ENCODE assay signal across 8 mouse cellular contexts in genomic region chrX:106187737-106188136, GRCm38 (mm10). TPM values are rescaled to one million over a fixed set of nuclear protein-coding genes. Genes with fewer than 3 reads are reported as not detected.
A peak's percentile ranks its signal among the peaks of the same experiment; 100 is the strongest.
DNase-seq lines count a peak whose midpoint lies in the region; ATAC-seq and TF ChIP-seq lines count a peak whose summit lies in the region.

No protein-coding gene starts in this region.

- H3K4me2 ChIP-seq in neural tube, embryonic 15.5 days: peak overlapping the region; percentile 64

- no peak for TF ChIP-seq POLR2A in ES-Bruce4 (IDR thresholded peaks at IDR 0.05; ENCODE audit: insufficient read depth, low read length)
- TF ChIP-seq POLR2A in cerebellum, adult 2 months (IDR thresholded peaks at IDR 0.05; ENCODE audit: borderline replicate concordance, insufficient read depth, low read length): no peak
- TF ChIP-seq POLR2A in lung, adult 2 months (IDR thresholded peaks at IDR 0.05; ENCODE audit: borderline replicate concordance, extremely low read depth, low read depth, low read length): no peak

- no peak for ATAC-seq in neural tube, embryonic 15.5 days (ENCODE audit: low FRiP score)

- no peak for TF ChIP-seq EP300 in ES-Bruce4 (IDR thresholded peaks at IDR 0.05; ENCODE audit: insufficient read depth, low read depth, low read length)

- H3K27me3 ChIP-seq in ES-Bruce4 (ENCODE audit: control insufficient read depth, insufficient read depth, low read length, poor library complexity, severe bottlenecking): no peaks in the 10 kb centered on the region
- H3K27me3 ChIP-seq in cerebellum, adult 2 months (ENCODE audit: control insufficient read depth, insufficient read depth, low read length): no peaks in the 10 kb centered on the region
- H3K27me3 ChIP-seq in neural tube, embryonic 15.5 days (replicated peaks): no peaks in the 10 kb centered on the region

- WGBS in cerebellum, adult 2 months: 5% methylated on average over 12 of the region's 12 CpGs
- 30% methylated on average over 12 of the region's 12 CpGs for whole genome bisulfite sequencing in lung, adult 2 months
- 14% methylated on average over 12 of the region's 12 CpGs for WGBS in neural tube, embryonic 15.5 days

- no peaks in the 10 kb centered on the region for H3K9me3 ChIP-seq in ES-Bruce4 (replicated peaks; ENCODE audit: control insufficient read depth, insufficient read depth, low read length, poor library complexity, severe bottlenecking)
- no peaks in the 10 kb centered on the region for H3K9me3 ChIP-seq in neural tube, embryonic 15.5 days (replicated peaks)

- peak overlapping the region; percentile 66 for H3K9ac ChIP-seq in ES-Bruce4 (ENCODE audit: low read depth, poor library complexity, severe bottlenecking)
- H3K9ac ChIP-seq in neural tube, embryonic 15.5 days (replicated peaks): peak overlapping the region; percentile 51

- peaks cover 24% of the 10 kb centered on the region for H3K36me3 ChIP-seq in ES-Bruce4 (ENCODE audit: control insufficient read depth, insufficient read depth, low read length, poor library complexity, severe bottlenecking)
- no peaks in the 10 kb centered on the region for H3K36me3 ChIP-seq in neural tube, embryonic 15.5 days

- peak overlapping the region; percentile 97 for H3K4me3 ChIP-seq in ES-Bruce4 (ENCODE audit: low read depth, low read length)
- peak overlapping the region; percentile 97 for H3K4me3 ChIP-seq in cerebellum, adult 2 months (replicated peaks; ENCODE audit: insufficient read depth, low read depth, low read length)
- peak overlapping the region; percentile 77 for H3K4me3 ChIP-seq in lung, adult 2 months (replicated peaks; ENCODE audit: extremely low read depth, low read depth, low read length)
- peak overlapping the region; percentile 50 for H3K4me3 ChIP-seq in neural tube, embryonic 15.5 days (replicated peaks)

- peak; percentile 67 for DNase-seq in 3134 (ENCODE audit: extremely low read depth, insufficient read length, low spot score)
- peak; percentile 36 to 40 for DNase-seq in cerebellum, adult 2 months
- DNase-seq in gastrocnemius, adult 8-10 months (ENCODE audit: low spot score in 2 of 2): peak; percentile 7 to 43
- peak; percentile 53 for DNase-seq in kidney, adult 18-20 months
- peak; percentile 14 for DNase-seq in lung, adult 2 months
- DNase-seq in layer of hippocampus, adult 11-12 months (ENCODE audit: low spot score): no peak

- no peak for TF ChIP-seq CTCF in ES-Bruce4 (IDR thresholded peaks at IDR 0.05; ENCODE audit: low read depth, low read length)
- no peak for TF ChIP-seq CTCF in cerebellum, adult 2 months (IDR thresholded peaks at IDR 0.05; ENCODE audit: borderline replicate concordance, insufficient read depth, low read depth, low read length)
- TF ChIP-seq CTCF in lung, adult 2 months (IDR thresholded peaks at IDR 0.05; ENCODE audit: insufficient read depth, low read length): no peak

- H3K4me1 ChIP-seq in ES-Bruce4 (ENCODE audit: control insufficient read depth, insufficient read depth, low read length): no peaks in the 10 kb centered on the region
- H3K4me1 ChIP-seq in cerebellum, adult 2 months (ENCODE audit: control insufficient read depth, insufficient read depth, low read length): peaks cover 2% of the 10 kb centered on the region; the same call in 1 of the 2 replicates
- no peaks in the 10 kb centered on the region; the same call in 1 of the 2 replicates for H3K4me1 ChIP-seq in lung, adult 2 months (ENCODE audit: control insufficient read depth, insufficient read depth, low read length)
- H3K4me1 ChIP-seq in neural tube, embryonic 15.5 days: peaks cover 24% of the 10 kb centered on the region

- peak overlapping the region; percentile 23; the same call in 1 of the 2 replicates for H3K27ac ChIP-seq in ES-Bruce4 (ENCODE audit: insufficient read depth, low read length)
- H3K27ac ChIP-seq in cerebellum, adult 2 months (ENCODE audit: insufficient read depth, low read length): peak overlapping the region; percentile 71; the same call in 1 of the 2 replicates
- H3K27ac ChIP-seq in neural tube, embryonic 15.5 days (replicated peaks): peak overlapping the region; percentile 73

RNA-seq across cellular contexts. Expression of gene Pgk1, which starts 0.8 kb away (rescaled TPM):
- 877 and 973 TPM in 2 replicates for polyA plus RNA-seq in ES-Bruce4 (2011; ENCODE audit: insufficient read depth, insufficient read length, low read depth, missing spikeins)
- 508 and 511 TPM in 2 replicates for polyA plus RNA-seq in cerebellum, adult 2 months (2012; rRNA removed)
- 1,000 to 10,000 TPM in 2 of 4 experiments, 100 to 1,000 TPM in 2; 909 to 1,066 (median 1,006) TPM for total RNA-seq in gastrocnemius, adult 8-10 months (2022)
- polyA plus RNA-seq in lung, adult 2 months (2012; rRNA removed): 32.1 and 64.4 TPM in 2 replicates
- 288 and 308 TPM in 2 replicates for polyA plus RNA-seq in neural tube, embryonic 15.5 days (2015; fragmentation: Nextera tagmentation; extraction: Ambion mirVana)

RNA-seq across cellular contexts. Expression of gene Taf9b, which starts 33.2 kb away (rescaled TPM):
- polyA plus RNA-seq in ES-Bruce4 (2011; ENCODE audit: insufficient read depth, insufficient read length, low read depth, missing spikeins): 1.6 TPM in 2 replicates
- polyA plus RNA-seq in cerebellum, adult 2 months (2012; rRNA removed): 24.5 and 25.0 TPM in 2 replicates
- total RNA-seq in gastrocnemius, adult 8-10 months (2022): 10 to 100 TPM; 10.1 to 12.1 (median 10.8) TPM
- 6.2 and 11.0 TPM in 2 replicates for polyA plus RNA-seq in lung, adult 2 months (2012; rRNA removed)
- polyA plus RNA-seq in neural tube, embryonic 15.5 days (2015; fragmentation: Nextera tagmentation; extraction: Ambion mirVana): 19.9 and 21.4 TPM in 2 replicates

RNA-seq across cellular contexts. Expression of gene Tlr13, which starts 44.7 kb away (rescaled TPM):
- not detected in 2 replicates for polyA plus RNA-seq in ES-Bruce4 (2011; ENCODE audit: insufficient read depth, insufficient read length, low read depth, missing spikeins)
- polyA plus RNA-seq in cerebellum, adult 2 months (2012; rRNA removed): 0.41 and 0.49 TPM in 2 replicates
- under 1 TPM in 3 of 4 experiments, not detected in 1; 0.07 to 0.32 (median 0.16) TPM for total RNA-seq in gastrocnemius, adult 8-10 months (2022)
- polyA plus RNA-seq in lung, adult 2 months (2012; rRNA removed): 1.4 and 2.0 TPM in 2 replicates
- polyA plus RNA-seq in neural tube, embryonic 15.5 days (2015; fragmentation: Nextera tagmentation; extraction: Ambion mirVana): 0.29 and 0.59 TPM in 2 replicates

Comparison
In these comparisons a context has a peak if more than half of its experiments do, and no peak if none do; other contexts are left out.
1. H3K27ac ChIP-seq: peak in every context shown above with its lines; median percentile 73 in neural tube, embryonic 15.5 days; 71 in cerebellum, adult 2 months; 23 in ES-Bruce4.